Mouse (Mus musculus): ENCODE measurements at regions not wholly inside any gene's neighbourhood (a gene's known extent, or its start where the extent isn't known, plus 50 kb on each side); places are given as distances from the start of the nearest gene placed in this dataset.

- Histone ChIP-seq H3K4me3 (ENCODE audit: low read length) (no peak overlapping the region), H3K9me3 (ENCODE audit: control insufficient read depth, low read length) (no peaks in the 10 kb centered on the region), H3K27me3 (ENCODE audit: control insufficient read depth, insufficient read depth, low read length) (no peaks in the 10 kb centered on the region), H3K4me2 (replicated peaks; ENCODE audit: low read depth, low read length) (no peak overlapping the region), H3K27ac (ENCODE audit: low read depth, low read length) (no peak overlapping the region), H3K4me1 (ENCODE audit: control insufficient read depth, insufficient read depth, low read length) (no peaks in the 10 kb centered on the region), H3K36me3 (ENCODE audit: control insufficient read depth, insufficient read depth, low read length) (no peaks in the 10 kb centered on the region), H3K9ac (ENCODE audit: low read depth, low read length) (no peak overlapping the region)
- no peak for ATAC-seq (ENCODE audit: low FRiP score, low TSS enrichment)
- 94% methylated on average over 6 of the region's 6 CpGs for WGBS
Observed at GRCm38 (mm10) chr19:19220826-19221225, 109.8 kb upstream of the Rorb start.

GRCm38 (mm10) chr19:19219352-19219751 is 108.4 kb upstream of the Rorb start:
- H3K4me3 ChIP-seq (ENCODE audit: low read length), result no peak overlapping the region
- H3K36me3 ChIP-seq (ENCODE audit: control insufficient read depth, insufficient read depth, low read length), result no peaks in the 10 kb centered on the region
- H3K4me1 ChIP-seq (ENCODE audit: control insufficient read depth, insufficient read depth, low read length), result no peaks in the 10 kb centered on the region
- no peak overlapping the region for H3K9ac ChIP-seq (ENCODE audit: low read depth, low read length)
- no peaks in the 10 kb centered on the region for H3K9me3 ChIP-seq (ENCODE audit: control insufficient read depth, low read length)
- no peak overlapping the region for H3K27ac ChIP-seq (ENCODE audit: low read depth, low read length)
- 67% methylated on average over 2 of the region's 2 CpGs for WGBS
- no peaks in the 10 kb centered on the region for H3K27me3 ChIP-seq (ENCODE audit: control insufficient read depth, insufficient read depth, low read length)
- ATAC-seq (ENCODE audit: low FRiP score, low TSS enrichment), result no peak
- H3K4me2 ChIP-seq (replicated peaks; ENCODE audit: low read depth, low read length), result no peak overlapping the region

GRCm38 (mm10) chr19:19218700-19219099 is 107.7 kb upstream of the Rorb start:
- no peak for ATAC-seq (ENCODE audit: low FRiP score, low TSS enrichment)
- Histone ChIP-seq H3K27me3 (ENCODE audit: control insufficient read depth, insufficient read depth, low read length) (no peaks in the 10 kb centered on the region), H3K4me1 (ENCODE audit: control insufficient read depth, insufficient read depth, low read length) (no peaks in the 10 kb centered on the region), H3K4me3 (ENCODE audit: low read length) (no peak overlapping the region), H3K9me3 (ENCODE audit: control insufficient read depth, low read length) (no peaks in the 10 kb centered on the region), H3K36me3 (ENCODE audit: control insufficient read depth, insufficient read depth, low read length) (no peaks in the 10 kb centered on the region), H3K4me2 (replicated peaks; ENCODE audit: low read depth, low read length) (no peak overlapping the region), H3K9ac (ENCODE audit: low read depth, low read length) (no peak overlapping the region), H3K27ac (ENCODE audit: low read depth, low read length) (no peak overlapping the region)
- 83% methylated on average over 3 of the region's 3 CpGs for WGBS

- no peaks in the 10 kb centered on the region for H3K4me1 ChIP-seq (ENCODE audit: control insufficient read depth, insufficient read depth, low read length)
- H3K27ac ChIP-seq (ENCODE audit: low read depth, low read length), result no peak overlapping the region
- H3K4me2 ChIP-seq (replicated peaks; ENCODE audit: low read depth, low read length), result no peak overlapping the region
- WGBS, result 84% methylated on average over 8 of the region's 8 CpGs
- H3K27me3 ChIP-seq (ENCODE audit: control insufficient read depth, insufficient read depth, low read length), result no peaks in the 10 kb centered on the region
- ATAC-seq (ENCODE audit: low FRiP score, low TSS enrichment), result no peak
- H3K9ac ChIP-seq (ENCODE audit: low read depth, low read length), result no peak overlapping the region
- H3K4me3 ChIP-seq (ENCODE audit: low read length), result no peak overlapping the region
- no peaks in the 10 kb centered on the region for H3K36me3 ChIP-seq (ENCODE audit: control insufficient read depth, insufficient read depth, low read length)
- H3K9me3 ChIP-seq (ENCODE audit: control insufficient read depth, low read length), result no peaks in the 10 kb centered on the region
Observed at GRCm38 (mm10) chr19:19199534-19199933, 88.5 kb upstream of the Rorb start.

GRCm38 (mm10) chr19:19198780-19199179 is 87.8 kb upstream of the Rorb start:
- 71% methylated on average over 3 of the region's 3 CpGs for WGBS
- H3K4me3 ChIP-seq (ENCODE audit: low read length), result no peak overlapping the region
- H3K9me3 ChIP-seq (ENCODE audit: control insufficient read depth, low read length), result no peaks in the 10 kb centered on the region
- no peaks in the 10 kb centered on the region for H3K27me3 ChIP-seq (ENCODE audit: control insufficient read depth, insufficient read depth, low read length)
- no peaks in the 10 kb centered on the region for H3K4me1 ChIP-seq (ENCODE audit: control insufficient read depth, insufficient read depth, low read length)
- H3K9ac ChIP-seq (ENCODE audit: low read depth, low read length), result no peak overlapping the region
- H3K36me3 ChIP-seq (ENCODE audit: control insufficient read depth, insufficient read depth, low read length), result no peaks in the 10 kb centered on the region
- no peak overlapping the region for H3K27ac ChIP-seq (ENCODE audit: low read depth, low read length)
- no peak for ATAC-seq (ENCODE audit: low FRiP score, low TSS enrichment)
- no peak overlapping the region for H3K4me2 ChIP-seq (replicated peaks; ENCODE audit: low read depth, low read length)

- Histone ChIP-seq H3K27me3 (ENCODE audit: control insufficient read depth, insufficient read depth, low read length) (no peaks in the 10 kb centered on the region), H3K4me3 (ENCODE audit: low read length) (no peak overlapping the region), H3K4me2 (replicated peaks; ENCODE audit: low read depth, low read length) (no peak overlapping the region), H3K27ac (ENCODE audit: low read depth, low read length) (no peak overlapping the region), H3K4me1 (ENCODE audit: control insufficient read depth, insufficient read depth, low read length) (no peaks in the 10 kb centered on the region), H3K36me3 (ENCODE audit: control insufficient read depth, insufficient read depth, low read length) (no peaks in the 10 kb centered on the region), H3K9ac (ENCODE audit: low read depth, low read length) (no peak overlapping the region), H3K9me3 (ENCODE audit: control insufficient read depth, low read length) (no peaks in the 10 kb centered on the region)
- 27% methylated on average over 10 of the region's 10 CpGs for WGBS
- no peak for ATAC-seq (ENCODE audit: low FRiP score, low TSS enrichment)
Observed at GRCm38 (mm10) chr19:19194728-19195127, 83.7 kb upstream of the Rorb start.

- 51% methylated on average over 5 of the region's 5 CpGs for WGBS
Observed at GRCm38 (mm10) chr19:19194306-19194705, 83.3 kb upstream of the Rorb start.

GRCm38 (mm10) chr19:19172767-19173166 is 61.8 kb upstream of the Rorb start:
- Histone ChIP-seq H3K4me2 (replicated peaks; ENCODE audit: low read depth, low read length) (no peak overlapping the region), H3K27me3 (ENCODE audit: control insufficient read depth, insufficient read depth, low read length) (no peaks in the 10 kb centered on the region), H3K9ac (ENCODE audit: low read depth, low read length) (no peak overlapping the region), H3K36me3 (ENCODE audit: control insufficient read depth, insufficient read depth, low read length) (no peaks in the 10 kb centered on the region), H3K27ac (ENCODE audit: low read depth, low read length) (no peak overlapping the region), H3K4me3 (ENCODE audit: low read length) (no peak overlapping the region), H3K9me3 (ENCODE audit: control insufficient read depth, low read length) (no peaks in the 10 kb centered on the region), H3K4me1 (ENCODE audit: control insufficient read depth, insufficient read depth, low read length) (no peaks in the 10 kb centered on the region)
- no peak for ATAC-seq (ENCODE audit: low FRiP score, low TSS enrichment)
- 63% methylated on average over 1 of the region's 1 CpGs for WGBS

More at GRCm38 (mm10) chr19:19194306-19194705, 83.3 kb upstream of the Rorb start:
- Histone ChIP-seq H3K27ac (ENCODE audit: low read depth, low read length) (no peak overlapping the region), H3K4me2 (replicated peaks; ENCODE audit: low read depth, low read length) (no peak overlapping the region), H3K27me3 (ENCODE audit: control insufficient read depth, insufficient read depth, low read length) (no peaks in the 10 kb centered on the region), H3K9me3 (ENCODE audit: control insufficient read depth, low read length) (no peaks in the 10 kb centered on the region), H3K4me1 (ENCODE audit: control insufficient read depth, insufficient read depth, low read length) (no peaks in the 10 kb centered on the region), H3K9ac (ENCODE audit: low read depth, low read length) (no peak overlapping the region), H3K4me3 (ENCODE audit: low read length) (no peak overlapping the region), H3K36me3 (ENCODE audit: control insufficient read depth, insufficient read depth, low read length) (no peaks in the 10 kb centered on the region)
- no peak for ATAC-seq (ENCODE audit: low FRiP score, low TSS enrichment)

GRCm38 (mm10) chr19:19170807-19171206 is 59.8 kb upstream of the Rorb start:
- no peak overlapping the region for H3K4me3 ChIP-seq (ENCODE audit: low read length)
- 88% methylated on average over 3 of the region's 3 CpGs for WGBS
- no peak overlapping the region for H3K9ac ChIP-seq (ENCODE audit: low read depth, low read length)
- no peak for ATAC-seq (ENCODE audit: low FRiP score, low TSS enrichment)
- H3K27ac ChIP-seq (ENCODE audit: low read depth, low read length), result no peak overlapping the region
- no peak overlapping the region for H3K4me2 ChIP-seq (replicated peaks; ENCODE audit: low read depth, low read length)
- H3K36me3 ChIP-seq (ENCODE audit: control insufficient read depth, insufficient read depth, low read length), result no peaks in the 10 kb centered on the region
- no peaks in the 10 kb centered on the region for H3K27me3 ChIP-seq (ENCODE audit: control insufficient read depth, insufficient read depth, low read length)
- no peaks in the 10 kb centered on the region for H3K4me1 ChIP-seq (ENCODE audit: control insufficient read depth, insufficient read depth, low read length)
- H3K9me3 ChIP-seq (ENCODE audit: control insufficient read depth, low read length), result no peaks in the 10 kb centered on the region
